Mouse (Mus musculus): ENCODE results near the gene Cnppd1. TPM values are rescaled to one million over a fixed set of nuclear protein-coding genes. Genes with fewer than 3 reads are reported as not detected.

The Cnppd1 gene
- total RNA-seq, 2 experiments from 2014 or later, result 41.0 to 46.4 TPM

DNA sequence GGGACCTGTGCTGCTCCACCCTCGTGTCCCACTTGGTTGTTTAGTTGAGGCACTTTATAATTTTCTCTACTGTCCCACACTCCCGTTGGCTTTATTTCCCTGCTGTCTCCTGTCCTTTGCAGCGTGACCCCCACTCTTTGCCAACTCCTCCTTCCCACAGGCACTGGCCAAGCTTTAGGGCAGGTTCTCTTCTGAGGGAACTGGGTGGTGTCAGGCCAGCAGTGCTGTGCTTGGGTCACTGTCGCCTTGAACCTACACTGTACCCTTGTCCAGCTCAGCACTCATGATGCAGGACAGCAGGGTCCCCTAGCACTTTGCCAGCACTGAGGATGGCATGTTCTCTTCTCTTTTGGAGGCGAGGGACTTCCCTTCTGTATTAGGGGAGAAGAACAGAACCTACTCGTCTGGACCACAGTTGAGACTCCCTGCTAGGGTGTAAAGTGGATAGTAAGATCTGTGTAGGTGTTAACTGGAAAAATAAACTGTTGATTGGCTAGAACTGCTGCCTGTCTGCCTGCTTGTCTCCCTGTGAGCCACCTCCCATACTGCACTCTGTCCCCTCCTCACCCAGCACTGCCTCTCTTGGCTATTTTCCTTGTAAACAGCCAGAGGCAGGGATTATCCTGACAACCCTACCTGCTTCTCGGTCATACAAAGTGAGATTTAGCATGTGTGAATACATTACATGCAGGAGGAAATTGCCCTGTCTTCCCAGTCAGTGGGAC is 5.1 kb upstream of the Cnppd1 start:
- DNase-seq, result no peak

DNA sequence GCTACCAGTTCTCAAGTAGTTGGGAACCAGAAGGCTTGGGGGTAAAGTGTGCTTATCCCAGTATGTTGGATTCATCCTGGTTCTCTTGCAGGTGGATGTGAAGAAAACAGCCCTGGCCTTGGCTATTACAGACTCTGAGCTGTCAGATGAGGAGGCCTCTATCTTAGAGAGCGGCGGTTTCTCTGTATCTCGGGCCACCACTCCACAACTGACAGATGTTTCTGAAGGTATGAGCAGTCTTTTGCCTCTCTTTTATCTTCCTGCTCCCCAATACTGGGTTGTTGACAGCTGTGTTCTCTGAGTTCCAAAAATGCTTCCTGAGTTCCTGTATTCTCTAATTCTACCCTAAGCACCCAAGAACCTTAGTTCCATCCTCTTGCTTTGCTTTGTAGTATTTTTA is 3.1 kb upstream of the Cnppd1 start:
- no peak for DNase-seq

DNA sequence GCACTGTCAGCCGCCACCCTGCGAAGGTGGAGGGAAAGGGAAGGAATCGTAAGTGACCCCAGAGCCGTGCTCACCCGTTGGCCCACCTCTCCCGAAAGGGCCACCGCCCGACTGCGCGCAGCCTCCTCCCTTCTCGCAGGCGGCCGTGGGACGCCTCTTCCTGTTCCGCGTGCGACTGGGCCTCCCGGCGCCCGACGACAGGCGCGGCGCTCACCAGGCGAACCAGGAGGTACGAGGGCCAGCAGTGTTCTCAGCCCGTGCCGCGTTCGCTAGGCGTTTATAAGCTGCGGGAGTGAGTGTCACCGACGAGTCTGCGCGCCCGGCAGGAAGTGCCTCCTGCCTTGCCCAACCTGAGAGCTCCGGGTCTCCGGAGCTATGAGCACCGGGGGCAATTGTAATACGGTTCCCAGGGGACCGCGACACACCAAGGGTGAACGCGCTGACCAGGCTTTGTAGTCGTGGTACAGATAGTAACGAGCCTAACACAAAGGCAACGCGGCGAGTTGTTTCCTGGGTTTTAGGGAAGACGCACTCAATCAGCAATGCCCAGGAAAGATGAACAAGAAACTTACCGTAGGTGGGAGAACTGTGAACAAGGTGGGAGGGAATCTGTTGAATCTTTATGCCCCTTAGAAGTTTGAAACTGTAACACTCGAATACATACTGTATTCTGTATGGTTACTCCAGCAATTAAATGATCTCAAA is 873 bp downstream of the Cnppd1 start:
- DNase-seq, result peak; percentile 79

DNA sequence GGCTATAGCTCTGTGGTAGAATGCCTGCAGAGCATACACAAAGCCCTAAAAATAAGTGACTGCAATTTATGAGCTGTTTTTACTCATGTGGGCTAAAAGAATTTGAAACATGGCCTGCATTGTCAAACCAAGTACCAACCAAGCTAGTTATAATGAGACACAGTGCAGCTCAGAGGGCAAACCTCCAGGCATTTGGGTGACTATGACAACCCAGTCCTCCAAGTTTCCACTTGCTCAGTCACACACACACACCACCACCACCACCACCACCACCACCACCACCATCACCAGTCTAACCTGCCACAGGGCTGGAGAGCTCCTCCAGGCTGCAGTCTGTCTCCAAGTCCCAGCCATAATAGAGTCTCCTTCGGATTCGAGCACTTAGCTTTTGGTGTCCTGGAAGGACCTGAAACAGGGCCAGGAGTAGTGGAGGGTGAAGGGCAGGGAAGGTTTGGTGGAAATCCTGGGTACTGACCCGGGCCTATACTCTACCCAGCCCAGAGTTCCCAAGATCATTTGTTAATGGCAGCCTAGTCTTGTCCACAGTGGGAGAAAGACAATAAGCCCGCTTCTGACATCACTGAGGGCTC is 1.8 kb downstream of the Cnppd1 start:
- peak; percentile 26 for DNase-seq

DNA sequence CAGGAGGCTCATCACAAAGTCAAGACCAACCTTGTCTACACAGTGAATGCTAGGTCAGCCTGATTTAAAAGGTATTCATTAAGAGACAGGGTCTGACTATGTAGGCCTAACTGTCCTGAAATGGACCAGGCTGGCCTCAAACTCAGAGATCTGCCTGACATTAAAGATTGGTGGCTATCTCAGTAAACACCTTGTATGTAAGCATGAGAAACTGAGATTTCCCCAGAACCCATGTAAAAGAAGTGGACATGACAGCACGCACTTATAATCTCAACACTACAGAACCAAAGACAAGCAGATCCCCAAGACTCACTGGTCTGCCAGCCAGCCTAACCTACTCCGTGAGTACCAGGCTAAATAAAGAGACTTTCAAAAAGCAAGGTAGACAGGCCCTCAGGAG is 4.1 kb downstream of the Cnppd1 start:
- DNase-seq, result no peak

DNA sequence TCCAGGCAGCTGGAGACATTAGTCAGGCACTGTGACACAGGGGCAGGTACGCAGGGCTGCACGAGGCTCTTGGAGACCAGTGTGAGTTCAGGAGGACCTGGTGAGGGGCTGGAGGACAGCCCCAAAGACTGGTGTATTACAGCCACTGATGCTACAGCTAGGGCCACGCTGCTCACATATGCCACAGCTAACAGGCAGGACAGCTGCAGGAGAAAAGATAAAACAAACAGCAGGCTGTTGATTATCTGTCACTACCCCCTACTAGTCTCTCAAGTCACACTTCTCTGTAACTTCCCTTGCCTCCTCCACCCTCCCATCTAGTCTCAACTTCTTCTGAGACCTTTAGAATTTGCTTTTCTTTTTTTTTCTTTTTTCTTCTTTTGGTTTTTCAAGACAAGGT is 5.8 kb downstream of the Cnppd1 start:
- DNase-seq, result no peak

DNA sequence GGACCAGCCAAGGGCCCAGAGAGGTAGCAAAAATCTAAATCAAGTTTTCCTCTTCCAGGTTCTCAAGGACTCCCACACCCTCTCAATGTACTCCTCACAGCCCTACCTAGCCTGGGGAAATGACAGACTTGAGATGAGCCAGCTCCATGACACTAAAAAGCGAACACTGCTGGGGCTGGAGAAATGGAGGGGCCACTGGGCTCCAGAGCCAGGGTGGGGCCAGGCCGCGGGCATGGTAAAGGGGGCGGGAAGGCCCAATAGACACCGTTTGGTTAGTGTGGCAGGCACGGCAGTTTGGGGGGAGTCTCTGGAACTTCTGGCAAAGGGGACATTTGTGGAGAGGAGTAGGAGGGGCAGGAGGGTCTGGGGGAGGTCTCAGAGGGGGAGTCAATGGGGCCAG is 6.2 kb downstream of the Cnppd1 start:
- no peak for DNase-seq

DNA sequence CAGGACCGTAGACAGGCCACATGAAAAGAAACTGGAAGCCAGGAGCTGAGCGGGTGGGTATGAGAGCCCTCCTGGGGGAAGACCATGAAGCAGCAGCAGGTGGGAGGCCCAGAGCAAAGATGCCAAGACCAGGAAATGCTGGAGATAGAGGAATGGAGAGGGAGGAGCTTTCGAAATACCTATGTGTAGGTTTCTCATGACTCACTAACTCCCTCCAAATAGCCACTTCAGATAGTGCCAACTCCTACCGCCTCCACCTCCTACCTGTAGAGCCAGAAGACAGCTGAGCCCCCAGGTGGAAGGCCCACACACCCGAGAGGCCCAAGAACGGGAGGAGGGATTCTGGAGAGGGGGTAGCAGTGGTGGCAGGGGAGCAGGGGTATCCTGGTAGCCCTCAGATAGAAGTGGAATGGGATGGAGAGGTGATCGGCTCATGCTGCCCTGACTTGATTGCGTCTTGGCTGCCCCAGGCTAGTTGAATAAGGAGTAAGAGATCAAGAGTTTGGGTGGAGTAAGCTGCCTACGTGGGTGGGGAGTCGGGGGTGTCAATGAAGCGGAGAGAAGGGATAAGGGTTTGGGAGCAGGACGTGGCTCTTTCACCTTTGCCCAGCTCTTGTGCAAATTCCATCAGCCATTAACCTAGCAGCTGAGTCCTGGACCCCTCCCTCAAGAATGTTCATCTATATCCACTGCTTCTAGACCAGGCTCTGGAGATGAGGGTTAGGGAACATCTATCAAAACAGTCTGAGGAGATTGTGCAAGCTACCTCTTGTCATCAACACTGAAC is 8.9 kb downstream of the Cnppd1 start, which contains the start of gene Slc23a3:
TSS of gene Slc23a3 (minus strand) at position 470 of the 787 bp plus-strand sequence.
- no peak for DNase-seq

DNA sequence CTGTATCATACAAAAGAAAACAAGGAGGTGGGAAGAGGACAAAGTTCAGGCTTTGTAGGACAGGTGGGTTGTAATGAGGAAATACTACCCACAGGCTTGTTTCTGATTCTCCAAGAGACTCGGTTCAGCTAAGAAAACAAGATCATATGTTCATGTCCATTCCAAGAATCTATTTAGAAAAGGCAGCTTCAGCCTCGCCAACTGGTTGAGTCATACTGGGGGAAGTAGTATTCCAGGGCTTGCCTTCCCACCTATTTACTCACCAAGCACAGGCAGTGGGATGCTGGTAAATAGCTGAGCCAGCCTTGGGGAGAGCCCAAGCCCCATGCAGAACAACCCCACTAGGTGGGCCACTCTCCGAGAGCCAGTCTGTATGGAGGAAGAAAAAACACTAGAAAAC is 13.9 kb downstream of the Cnppd1 start:
- no peak for DNase-seq

DNA sequence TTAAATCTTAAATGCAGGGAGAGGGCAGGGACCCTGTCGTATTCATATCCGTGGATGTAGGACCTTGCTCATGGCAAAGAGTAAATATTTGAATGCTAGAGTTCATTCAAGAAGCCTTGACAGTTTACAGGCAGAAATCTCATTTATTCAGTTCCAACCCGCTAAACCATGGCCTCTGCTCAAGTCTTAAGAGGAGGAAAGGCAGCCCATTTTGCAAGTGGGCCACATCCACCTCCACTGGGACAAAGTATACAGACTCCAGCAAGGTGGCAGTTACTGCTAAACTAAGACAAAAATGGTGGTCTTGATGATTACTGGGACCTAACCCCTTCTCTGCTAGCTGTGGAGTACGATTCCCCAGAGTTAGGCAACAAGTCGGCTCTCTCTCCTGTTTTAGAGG is 17.1 kb downstream of the Cnppd1 start:
- no peak for DNase-seq

DNA sequence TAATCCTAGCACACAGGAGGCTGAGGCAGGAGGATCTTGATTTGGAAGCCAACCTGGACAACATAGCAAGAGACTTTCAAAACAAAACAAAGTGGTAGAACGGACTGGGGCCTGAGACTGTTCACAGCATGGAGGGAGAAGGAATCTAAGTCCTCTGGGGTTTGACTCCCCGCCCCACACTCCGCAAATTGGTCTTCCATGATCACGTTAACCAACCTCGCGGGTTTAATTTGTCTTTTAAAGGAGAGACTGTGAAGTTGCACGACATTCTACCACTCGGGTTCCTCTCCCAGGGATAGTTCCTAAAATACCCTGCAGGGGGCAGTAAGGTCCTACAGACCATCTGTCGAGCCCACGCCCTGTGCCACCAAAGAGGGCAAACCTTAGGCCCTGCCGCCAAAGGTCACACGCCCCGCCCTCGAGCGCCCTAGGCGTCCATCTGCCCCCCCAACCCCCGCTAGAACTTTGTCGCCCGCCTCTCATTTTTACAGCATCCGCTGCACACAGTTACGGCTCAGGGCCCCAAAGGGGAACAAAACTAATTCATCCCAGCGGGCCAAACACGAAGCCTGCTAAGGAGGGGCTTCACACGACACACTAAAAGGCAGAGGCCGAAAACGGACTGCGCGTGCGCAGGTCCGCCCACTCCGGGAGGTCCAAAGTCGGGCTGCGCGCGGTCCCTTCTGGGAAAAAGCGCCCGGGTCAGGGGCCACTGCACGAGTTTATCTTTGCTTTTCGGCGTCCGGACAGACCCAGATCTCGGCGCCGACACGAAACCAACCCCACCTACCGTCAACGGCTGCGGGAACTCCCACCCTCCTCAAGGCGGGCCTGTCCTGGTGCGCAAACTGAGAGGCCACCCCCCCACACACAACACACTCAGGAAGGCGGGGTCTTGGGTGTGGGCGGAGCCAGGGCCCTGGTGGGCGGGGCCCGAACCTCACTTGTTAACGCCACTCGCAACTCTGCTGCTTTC is 17.9 kb downstream of the Cnppd1 start, which contains the start of gene Nhej1:
TSS of gene Nhej1 (minus strand) at position 855 of the 976 bp plus-strand sequence.
- peak; percentile 96 for DNase-seq

DNA sequence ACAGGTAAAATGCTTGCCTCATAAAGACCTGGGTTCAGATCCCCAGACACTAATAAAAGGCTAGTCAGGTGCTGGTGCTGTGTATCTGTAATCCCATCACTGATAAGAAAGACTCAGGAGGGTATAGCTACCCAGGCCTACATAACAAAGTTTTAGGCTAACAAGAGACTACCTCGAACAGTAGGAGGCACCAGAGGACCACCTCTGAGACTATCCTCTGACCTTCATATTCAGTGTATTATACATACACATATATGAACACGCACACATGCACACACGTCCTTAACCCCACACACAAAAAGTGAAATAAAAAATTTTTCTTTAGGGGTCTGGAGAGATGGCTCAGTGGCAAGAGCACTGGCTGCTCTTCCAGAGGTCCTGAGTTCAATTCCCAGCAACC is 20.3 kb downstream of the Cnppd1 start:
- DNase-seq, result no peak

Other genes with a start within 250 kb of the Cnppd1 start
- 1 to 10 TPM in 1 of 2 experiments, under 1 TPM in 1; 0.51 to 1.1 TPM for gene Cryba2, start 249.6 kb downstream of the Cnppd1 start, total RNA-seq (2021)
- gene Cfap65, start 207.1 kb downstream of the Cnppd1 start, total RNA-seq (2021), result not detected
- gene Ihh, start 191.0 kb downstream of the Cnppd1 start, total RNA-seq (2021), result under 1 TPM; 0.18 to 0.48 TPM
- 1 to 10 TPM; 3.0 to 5.5 TPM for gene Nhej1, start 17.5 kb downstream of the Cnppd1 start, total RNA-seq (2021)
- under 1 TPM; 0.36 to 0.45 TPM for gene Slc23a3, start 8.8 kb downstream of the Cnppd1 start, total RNA-seq (2021)
- 10 to 100 TPM; 72.8 TPM for gene Retreg2, start 67 bp upstream of the Cnppd1 start, total RNA-seq (2021)
- gene Zfand2b, start 25.9 kb upstream of the Cnppd1 start, total RNA-seq (2021), result 10 to 100 TPM; 27.5 to 29.4 TPM
- gene Abcb6, start 37.7 kb upstream of the Cnppd1 start, total RNA-seq (2021), result 10 to 100 TPM; 46.7 to 55.3 TPM
- 10 to 100 TPM; 14.0 to 20.8 TPM for gene Ankzf1, start 49.4 kb upstream of the Cnppd1 start, total RNA-seq (2021)
- gene Atg9a, start 49.5 kb upstream of the Cnppd1 start, total RNA-seq (2021), result 10 to 100 TPM; 35.4 to 39.1 TPM
- gene Glb1l, start 68.1 kb upstream of the Cnppd1 start, total RNA-seq (2021), result 10 to 100 TPM; 18.3 to 26.6 TPM
- gene Stk16, start 68.1 kb upstream of the Cnppd1 start, total RNA-seq (2021), result 100 to 1,000 TPM in 1 of 2 experiments, 10 to 100 TPM in 1; 91.9 to 101 TPM
- gene Tuba4a, start 77.2 kb upstream of the Cnppd1 start, total RNA-seq (2021), result 100 to 1,000 TPM in 1 of 2 experiments, 10 to 100 TPM in 1; 47.1 to 104 TPM
- not detected for gene A630095N17Rik, start 89.4 kb upstream of the Cnppd1 start, total RNA-seq (2021)
- 10 to 100 TPM; 40.5 to 45.1 TPM for gene Dnajb2, start 93.7 kb upstream of the Cnppd1 start, total RNA-seq (2021)
- 10 to 100 TPM; 47.9 to 50.3 TPM for gene Ptprn, start 121.8 kb upstream of the Cnppd1 start, total RNA-seq (2021)
- 100 to 1,000 TPM; 103 to 109 TPM for gene Resp18, start 135.7 kb upstream of the Cnppd1 start, total RNA-seq (2021)
- gene Dnpep, start 175.3 kb upstream of the Cnppd1 start, total RNA-seq (2021), result 100 to 1,000 TPM; 103 to 106 TPM
- 100 to 1,000 TPM in 1 of 2 experiments, 10 to 100 TPM in 1; 62.7 to 208 TPM for gene Des, start 217.6 kb upstream of the Cnppd1 start, total RNA-seq (2021)
- 10 to 100 TPM; 12.8 to 30.6 TPM for gene Speg, start 232.6 kb upstream of the Cnppd1 start, total RNA-seq (2021)

All from adrenal gland, postnatal 10 days (tissue).